Comparison of ENCODE assay signal across 34 mouse cellular contexts in genomic region chr16:32400267-32400666, GRCm38 (mm10). TPM values are rescaled to one million over a fixed set of nuclear protein-coding genes. Genes with fewer than 3 reads are reported as not detected.
A peak's percentile ranks its signal among the peaks of the same experiment; 100 is the strongest.
DNase-seq lines count a peak whose midpoint lies in the region; TF ChIP-seq lines count a peak whose summit lies in the region.
"Had no signal": no experiment of that assay in that cellular context is flagged by ENCODE, and none has a peak within 500 bp of the region (broad histone marks: within the 10 kb centered on the region; RNA-seq: fewer than 3 reads in every experiment).

Tm4sf19 (plus strand) TSS chr16:32400506.

- peak within 1 kb of the TSS; percentile 83 for H3K27ac ChIP-seq in bone marrow macrophage, adult 2 months (ENCODE audit: insufficient read depth, low read depth, low read length)
- H3K27ac ChIP-seq in layer of hippocampus, adult 2 months, result no peak within 1 kb of the TSS
- no peak within 1 kb of the TSS for H3K27ac ChIP-seq in embryonic facial prominence, embryonic 10.5 days (replicated peaks)
- H3K27ac ChIP-seq: embryonic facial prominence, embryonic 15.5 days; forebrain, embryonic 12.5 days; hindbrain, embryonic 13.5 days; kidney, postnatal 0 days; limb, embryonic 10.5 days; limb, embryonic 15.5 days; liver, embryonic 13.5 days; midbrain, embryonic 12.5 days; neural tube, embryonic 13.5 days; stomach, postnatal 0 days had no signal

- 88% methylated on average over 7 of the region's 7 CpGs for WGBS in embryonic facial prominence, embryonic 10.5 days

- H3K9me3 ChIP-seq in embryonic facial prominence, embryonic 10.5 days, result no peaks in the 10 kb centered on the region
- H3K9me3 ChIP-seq: embryonic facial prominence, embryonic 15.5 days; forebrain, embryonic 12.5 days; hindbrain, embryonic 13.5 days; limb, embryonic 10.5 days; limb, embryonic 15.5 days; liver, embryonic 13.5 days; midbrain, embryonic 12.5 days; neural tube, embryonic 13.5 days had no signal

- DNase-seq in adrenal gland, postnatal 36 days, result peak; percentile 8 to 15
- no peak for DNase-seq in adrenal gland, postnatal 25 days
- DNase-seq in right cerebral cortex, adult 18-20 months, result peak; percentile 8
- DNase-seq in right cerebral cortex, postnatal 25 days, result no peak
- no peak for DNase-seq in layer of hippocampus, adult 2 months (ENCODE audit: low spot score in 2 of 2)
- no peak for DNase-seq in embryonic facial prominence, embryonic 10.5 days (ENCODE audit: low spot score)
- DNase-seq: cerebellum, adult 2 months; cerebellum, postnatal 14 days; forebrain, postnatal 0 days; gastrocnemius, postnatal 25 days; heart, adult 18-20 months; heart, postnatal 36 days; kidney, adult 8-10 months; liver, embryonic 13.5 days; lung, adult 18-20 months; thymus, postnatal 4 days had no signal

- no peak for TF ChIP-seq POLR2A in bone marrow macrophage, adult 2 months (IDR thresholded peaks at IDR 0.05; ENCODE audit: borderline replicate concordance, low read depth, low read length)

- H3K27me3 ChIP-seq in embryonic facial prominence, embryonic 10.5 days (replicated peaks; ENCODE audit: low read depth, poor library complexity, severe bottlenecking), result no peaks in the 10 kb centered on the region
- H3K27me3 ChIP-seq: embryonic facial prominence, embryonic 15.5 days; forebrain, embryonic 12.5 days; hindbrain, embryonic 13.5 days; limb, embryonic 15.5 days; liver, embryonic 13.5 days; midbrain, embryonic 12.5 days; neural tube, embryonic 13.5 days had no signal

- no peak for TF ChIP-seq CTCF in bone marrow macrophage, adult 2 months (IDR thresholded peaks at IDR 0.05; ENCODE audit: low read depth, low read length)
- TF ChIP-seq CTCF in layer of hippocampus, adult 2 months (conservative IDR thresholded peaks at IDR 0.05), result no peak

- H3K4me1 ChIP-seq in bone marrow macrophage, adult 2 months (ENCODE audit: control insufficient read depth, insufficient read depth, low read length), result peaks cover 61% of the 10 kb centered on the region
- peaks cover 8% of the 10 kb centered on the region for H3K4me1 ChIP-seq in embryonic facial prominence, embryonic 10.5 days
- H3K4me1 ChIP-seq: forebrain, embryonic 12.5 days; hindbrain, embryonic 13.5 days; limb, embryonic 15.5 days; midbrain, embryonic 12.5 days; neural tube, embryonic 13.5 days had no signal

- no peaks in the 10 kb centered on the region for H3K36me3 ChIP-seq in embryonic facial prominence, embryonic 10.5 days (replicated peaks)
- H3K36me3 ChIP-seq: embryonic facial prominence, embryonic 15.5 days; forebrain, embryonic 12.5 days; hindbrain, embryonic 13.5 days; limb, embryonic 10.5 days; limb, embryonic 15.5 days; liver, embryonic 13.5 days; midbrain, embryonic 12.5 days; neural tube, embryonic 13.5 days had no signal

- H3K4me3 ChIP-seq in bone marrow macrophage, adult 2 months (ENCODE audit: insufficient read depth, low read length), result 0 out of 2 replicates have a peak within 1 kb of the TSS, but pooled peaks have one; percentile 4
- no peak within 1 kb of the TSS for H3K4me3 ChIP-seq in layer of hippocampus, adult 2 months
- no peak within 1 kb of the TSS for H3K4me3 ChIP-seq in embryonic facial prominence, embryonic 10.5 days
- H3K4me3 ChIP-seq: embryonic facial prominence, embryonic 15.5 days; forebrain, embryonic 12.5 days; hindbrain, embryonic 13.5 days; limb, embryonic 10.5 days; limb, embryonic 15.5 days; liver, embryonic 13.5 days; midbrain, embryonic 12.5 days; neural tube, embryonic 13.5 days had no signal

RNA-seq across cellular contexts. Expression of gene Tm4sf19, which starts in this region (rescaled TPM):
- under 1 TPM in 1 of 2 experiments, not detected in 1; 0.56 TPM for total RNA-seq in adrenal gland, postnatal 36 days (2021)
- not detected in 2 replicates for total RNA-seq in adrenal gland, postnatal 25 days (2021)
- polyA plus RNA-seq in bone marrow macrophage, adult 2 months (2012; ENCODE audit: insufficient read depth, insufficient read length, missing spikeins), result 3.0 and 4.4 TPM in 2 replicates
- not detected for total RNA-seq in layer of hippocampus, adult 2 months (2021)
- polyA plus RNA-seq in embryonic facial prominence, embryonic 10.5 days (2016; fragmentation: Nextera tagmentation; extraction: Ambion mirVana), result not detected in 2 replicates
- total RNA-seq: gastrocnemius, postnatal 25 days; heart, adult 18-20 months; heart, postnatal 36 days had no signal
- polyA plus RNA-seq: activated CD4-positive, CD25-positive, alpha-beta regulatory T cell, adult 4 months; CD4-positive, CD25-positive, alpha-beta regulatory T cell, adult 4 months; cerebellum, adult 2 months; cortical plate, adult 2 months; forebrain, embryonic 12.5 days; forebrain, postnatal 0 days; heart, embryonic 11.5 days; heart, embryonic 16.5 days; hindbrain, embryonic 13.5 days; intestine, embryonic 16.5 days; kidney, postnatal 0 days; limb, embryonic 10.5 days; liver, embryonic 13.5 days; lung, postnatal 0 days; midbrain, embryonic 12.5 days; neural tube, embryonic 13.5 days; stomach, postnatal 0 days; thymus, postnatal 0 days had no signal

Comparison
In these comparisons a context has a peak if more than half of its experiments do, and no peak if none do; other contexts are left out.
1. Peak in DNase-seq in adrenal gland, postnatal 36 days; RNA of the gene not detected or under 1 TPM.